Mouse (Mus musculus): Measurements from ENCODE around the gene Pknox2.

Gene Pknox2

GRCm38 (mm10) chr9:36876787-36877186 is 270.4 kb downstream of the Pknox2 start:
- no peak for DNase-seq (ENCODE audit: low spot score)

GRCm38 (mm10) chr9:36876313-36876712 is 270.9 kb downstream of the Pknox2 start:
- DNase-seq (ENCODE audit: low spot score): no peak

- DNase-seq (ENCODE audit: low spot score): no peak
Observed at GRCm38 (mm10) chr9:36873796-36874195, 273.4 kb downstream of the Pknox2 start.

- DNase-seq (ENCODE audit: low spot score): no peak
Observed at GRCm38 (mm10) chr9:36870263-36870662, 276.9 kb downstream of the Pknox2 start.

- no peak for DNase-seq (ENCODE audit: low spot score)
Observed at GRCm38 (mm10) chr9:36868662-36869061, 278.5 kb downstream of the Pknox2 start.

GRCm38 (mm10) chr9:36864862-36865813 is 282.1 kb downstream of the Pknox2 start:
- DNase-seq (ENCODE audit: low spot score): no peak

- DNase-seq (ENCODE audit: low spot score): no peak
Observed at GRCm38 (mm10) chr9:36863694-36864093, 283.5 kb downstream of the Pknox2 start.

GRCm38 (mm10) chr9:36862576-36862975 is 284.6 kb downstream of the Pknox2 start:
- DNase-seq (ENCODE audit: low spot score): no peak

GRCm38 (mm10) chr9:36858677-36859076 is 288.5 kb downstream of the Pknox2 start:
- no peak for DNase-seq (ENCODE audit: low spot score)

- no peak for DNase-seq (ENCODE audit: low spot score)
Observed at GRCm38 (mm10) chr9:36857476-36858117, 289.6 kb downstream of the Pknox2 start.

GRCm38 (mm10) chr9:36856351-36856750 is 290.9 kb downstream of the Pknox2 start:
- no peak for DNase-seq (ENCODE audit: low spot score)

- no peak for DNase-seq (ENCODE audit: low spot score)
Observed at GRCm38 (mm10) chr9:36852175-36852574, 295.0 kb downstream of the Pknox2 start.

- DNase-seq (ENCODE audit: low spot score): no peak
Observed at GRCm38 (mm10) chr9:36850091-36850490, 297.1 kb downstream of the Pknox2 start.

- DNase-seq (ENCODE audit: low spot score): no peak
Observed at GRCm38 (mm10) chr9:36848661-36849060, 298.5 kb downstream of the Pknox2 start.

- no peak for DNase-seq (ENCODE audit: low spot score)
Observed at GRCm38 (mm10) chr9:36846346-36846745, 300.9 kb downstream of the Pknox2 start.
